Mouse (Mus musculus) bone marrow, adult 2 months (tissue): ENCODE results near the gene Coro7.

ENCODE experiments used
- CTCF ChIP-seq: fragments of 200-500 bp; IDR thresholded peaks from 2 replicates; pipeline ENCODE4 v1.5.1; 2011; ENCODE audit warnings: low read length, control low read depth; ENCODE audit not compliant: control insufficient read depth, insufficient read depth
- POLR2A ChIP-seq: fragments of 200-500 bp; IDR thresholded peaks from 2 replicates; pipeline ENCODE4 v1.6.1; 2011; ENCODE audit warnings: low read depth, mild to moderate bottlenecking, control low read depth, low read length, borderline replicate concordance; ENCODE audit not compliant: control insufficient read depth

GRCm38 (mm10) chr16:4596836-4597235, 82.7 kb downstream of the Coro7 start:
- no peak for TF ChIP-seq POLR2A
- no peak for TF ChIP-seq CTCF
